Mouse (Mus musculus): ENCODE measurements around the gene Csrnp2.

GRCm38 (mm10) chr15:100446887-100447286, 48.4 kb downstream of the Csrnp2 start:
- no peak for TF ChIP-seq POLR2A (IDR thresholded peaks at IDR 0.05; ENCODE audit: insufficient read depth, low read depth, low read length)
- TF ChIP-seq CTCF (IDR thresholded peaks at IDR 0.05) = no peak

All from heart, adult 2 months (tissue).